Mouse (Mus musculus) embryonic facial prominence, embryonic 14.5 days (tissue): ENCODE measurements around the gene Clstn2. TPM values are rescaled to one million over a fixed set of nuclear protein-coding genes. Genes with fewer than 3 reads are reported as not detected.

Experiments used
- ATAC-seq: fragments of 200-750 bp; cut with Nextera tagmentation; 2 replicates; pipeline ENCODE4 v1.8.0; 2017; ENCODE audit warnings: low read depth, moderate number of reproducible peaks, moderate TSS enrichment
- DNase-seq: peaks from one replicate; pipeline ENCODE4 v3.0.0-alpha.2; 2015; ENCODE audit warnings: low spot score
- H3K27ac ChIP-seq: fragments of 300-500 bp; sonication (generic); replicated peaks from 2 replicates; pipeline ENCODE4 v1.5.1; 2014; ENCODE audit warnings: low read depth, mild to moderate bottlenecking, low read length, moderate library complexity
- H3K27me3 ChIP-seq: fragments of 300-500 bp; sonication (generic); replicated peaks from 2 replicates; pipeline ENCODE4 v1.6.1; 2014; ENCODE audit warnings: low read length; ENCODE audit not compliant: control insufficient read depth, insufficient read depth
- H3K36me3 ChIP-seq: fragments of 300-500 bp; sonication (generic); 2 replicates; pipeline ENCODE4 v1.6.1; 2014; ENCODE audit warnings: low read length, mixed read lengths; ENCODE audit not compliant: control insufficient read depth, insufficient read depth
- H3K4me1 ChIP-seq: fragments of 300-500 bp; sonication (generic); 2 replicates; pipeline ENCODE4 v1.6.1; 2014; ENCODE audit warnings: antibody characterized with exemption, low read length; ENCODE audit not compliant: control insufficient read depth, insufficient read depth
- H3K4me2 ChIP-seq: fragments of 300-500 bp; sonication (generic); 2 replicates; pipeline ENCODE4 v1.6.1; 2014; ENCODE audit warnings: low read depth, mild to moderate bottlenecking, low read length, moderate library complexity, mixed read lengths
- H3K4me3 ChIP-seq: fragments of 300-500 bp; sonication (generic); 2 replicates; pipeline ENCODE4 v1.5.1; 2014; ENCODE audit warnings: low read depth, mild to moderate bottlenecking, low read length
- H3K9ac ChIP-seq: fragments of 300-500 bp; sonication (generic); 2 replicates; pipeline ENCODE4 v1.6.1; 2014; ENCODE audit warnings: low read depth, mild to moderate bottlenecking, low read length, moderate library complexity, mixed read lengths
- H3K9me3 ChIP-seq: fragments of 300-500 bp; sonication (generic); 2 replicates; pipeline ENCODE4 v1.6.1; 2016; ENCODE audit warnings: low read length; ENCODE audit not compliant: control insufficient read depth
- WGBS: fragments of 180-500 bp; shearing (Covaris S2); extraction: QIAGEN DNeasy Blood & Tissue Kit; methylation state at CpG from one replicate; pipeline ENCODE4 v1.1.7; 2014; 5-methylcytosine and 5-hydroxymethylcytosine counted together
- polyA plus RNA-seq: library from polyadenylated mRNA; unstranded; fragments of >200 nt; fragmentation: Nextera tagmentation; extraction: Ambion mirVana; gene quantifications from 2 replicates; pipeline ENCODE4 v1.2.1, GENCODE M21; 2014

Gene Clstn2
- polyA plus RNA-seq, 1 experiment from 2014 or later: 3.8 TPM

- no peaks in the 10 kb centered on the region for H3K4me1 ChIP-seq
- no peak for DNase-seq
Observed at GRCm38 (mm10) chr9:97826077-97826947, 206.7 kb downstream of the Clstn2 start.

GRCm38 (mm10) chr9:97817116-97817515 lies 215.9 kb downstream of the Clstn2 start:
- 52% methylated on average over 4 of the region's 4 CpGs for WGBS
- no peaks in the 10 kb centered on the region for H3K27me3 ChIP-seq
- H3K27ac ChIP-seq: no peak overlapping the region
- no peaks in the 10 kb centered on the region for H3K36me3 ChIP-seq
- DNase-seq: peak; percentile 20
- H3K4me3 ChIP-seq: no peak overlapping the region
- H3K9ac ChIP-seq: no peak overlapping the region
- H3K4me1 ChIP-seq: no peaks in the 10 kb centered on the region
- no peaks in the 10 kb centered on the region for H3K9me3 ChIP-seq
- no peak overlapping the region for H3K4me2 ChIP-seq
- ATAC-seq: no peak

More at GRCm38 (mm10) chr9:97826077-97826947, 206.7 kb downstream of the Clstn2 start:
- Histone ChIP-seq H3K4me3 (no peak overlapping the region), H3K27ac (no peak overlapping the region), H3K9me3 (no peaks in the 10 kb centered on the region), H3K36me3 (no peaks in the 10 kb centered on the region), H3K27me3 (no peaks in the 10 kb centered on the region; the same call in 1 of the 2 replicates), H3K9ac (no peak overlapping the region), H3K4me2 (no peak overlapping the region)
- 59% methylated on average over 16 of the region's 16 CpGs for WGBS
- no peak for ATAC-seq

GRCm38 (mm10) chr9:97816143-97816805 lies 216.7 kb downstream of the Clstn2 start:
- no peak overlapping the region for H3K27ac ChIP-seq
- H3K4me2 ChIP-seq: no peak overlapping the region
- no peaks in the 10 kb centered on the region for H3K27me3 ChIP-seq
- H3K9ac ChIP-seq: no peak overlapping the region
- H3K4me3 ChIP-seq: no peak overlapping the region
- no peaks in the 10 kb centered on the region for H3K4me1 ChIP-seq
- ATAC-seq (no peak), DNase-seq (no peak)
- H3K36me3 ChIP-seq: no peaks in the 10 kb centered on the region
- 77% methylated on average over 3 of the region's 3 CpGs for WGBS
- H3K9me3 ChIP-seq: no peaks in the 10 kb centered on the region

- Histone ChIP-seq H3K9ac (no peak overlapping the region), H3K4me2 (no peak overlapping the region), H3K4me1 (no peaks in the 10 kb centered on the region), H3K9me3 (no peaks in the 10 kb centered on the region), H3K27ac (no peak overlapping the region), H3K4me3 (no peak overlapping the region), H3K27me3 (no peaks in the 10 kb centered on the region), H3K36me3 (no peaks in the 10 kb centered on the region)
- DNase-seq (no peak), ATAC-seq (no peak)
- 65% methylated on average over 3 of the region's 3 CpGs for WGBS
Observed at GRCm38 (mm10) chr9:97813157-97813556, 219.8 kb downstream of the Clstn2 start.

- WGBS: 88% methylated on average over 5 of the region's 5 CpGs
- DNase-seq: no peak
- no peak overlapping the region for H3K9ac ChIP-seq
- no peaks in the 10 kb centered on the region for H3K36me3 ChIP-seq
- H3K27me3 ChIP-seq: no peaks in the 10 kb centered on the region
- no peaks in the 10 kb centered on the region for H3K9me3 ChIP-seq
- H3K27ac ChIP-seq: no peak overlapping the region
- no peak overlapping the region for H3K4me2 ChIP-seq
- H3K4me3 ChIP-seq: no peak overlapping the region
- H3K4me1 ChIP-seq: no peaks in the 10 kb centered on the region
- no peak for ATAC-seq
Observed at GRCm38 (mm10) chr9:97807031-97807430, 225.9 kb downstream of the Clstn2 start.

- H3K27me3 ChIP-seq: no peaks in the 10 kb centered on the region
- no peak overlapping the region for H3K9ac ChIP-seq
- DNase-seq (no peak), ATAC-seq (no peak)
- no peaks in the 10 kb centered on the region for H3K4me1 ChIP-seq
- no peaks in the 10 kb centered on the region for H3K36me3 ChIP-seq
- H3K4me2 ChIP-seq: no peak overlapping the region
- no peaks in the 10 kb centered on the region for H3K9me3 ChIP-seq
- H3K27ac ChIP-seq: no peak overlapping the region
- H3K4me3 ChIP-seq: no peak overlapping the region
- 56% methylated on average over 8 of the region's 8 CpGs for WGBS
Observed at GRCm38 (mm10) chr9:97793661-97794060, 239.3 kb downstream of the Clstn2 start.

- Histone ChIP-seq H3K27ac (no peak overlapping the region), H3K9me3 (no peaks in the 10 kb centered on the region), H3K36me3 (no peaks in the 10 kb centered on the region), H3K9ac (no peak overlapping the region), H3K4me3 (no peak overlapping the region), H3K4me2 (no peak overlapping the region), H3K4me1 (no peaks in the 10 kb centered on the region), H3K27me3 (no peaks in the 10 kb centered on the region)
- 75% methylated on average over 5 of the region's 5 CpGs for WGBS
- DNase-seq: no peak
- ATAC-seq: no peak
Observed at GRCm38 (mm10) chr9:97788151-97788670, 244.8 kb downstream of the Clstn2 start.

GRCm38 (mm10) chr9:97780032-97780616 lies 252.9 kb downstream of the Clstn2 start:
- Histone ChIP-seq H3K27ac (no peak overlapping the region), H3K4me3 (no peak overlapping the region), H3K27me3 (no peaks in the 10 kb centered on the region), H3K36me3 (no peaks in the 10 kb centered on the region), H3K9me3 (no peaks in the 10 kb centered on the region), H3K4me1 (no peaks in the 10 kb centered on the region), H3K9ac (no peak overlapping the region), H3K4me2 (no peak overlapping the region)
- ATAC-seq: no peak
- 71% methylated on average over 5 of the region's 5 CpGs for WGBS
- DNase-seq: no peak
